Mouse (Mus musculus): ENCODE measurements at regions not wholly inside any gene's neighbourhood (a gene's known extent, or its start where the extent isn't known, plus 50 kb on each side); places are given as distances from the start of the nearest gene placed in this dataset.

DNA sequence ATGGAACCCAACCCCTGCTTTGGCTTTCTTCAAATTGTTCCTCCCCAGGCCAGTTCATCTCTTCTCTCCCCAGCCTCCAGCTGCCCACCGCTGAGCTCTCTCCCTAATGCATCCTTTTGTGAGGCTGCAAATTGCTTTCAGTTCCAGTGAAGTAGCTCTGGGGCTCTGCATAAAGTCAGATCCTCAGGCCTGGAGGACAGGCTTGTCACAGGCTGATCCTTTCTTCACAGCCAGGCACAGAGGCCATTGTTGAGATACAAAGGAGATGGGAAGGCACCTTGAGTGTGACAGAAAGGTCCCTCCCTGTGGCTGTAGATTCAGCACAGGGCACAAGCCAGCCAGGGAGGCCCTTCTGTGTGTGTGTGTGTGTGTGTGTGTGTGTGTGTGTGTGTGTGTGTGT is 135.9 kb downstream of the Matn1 start:
- Histone ChIP-seq H3K9me3 (ENCODE audit: control insufficient read depth, low read length) (no peaks in the 10 kb centered on the region; the same call in 1 of the 2 replicates), H3K9ac (ENCODE audit: low read depth, low read length, severe bottlenecking) (no peak overlapping the region), H3K27me3 (ENCODE audit: control insufficient read depth, insufficient read depth, low read length) (no peaks in the 10 kb centered on the region), H3K4me1 (ENCODE audit: control insufficient read depth, insufficient read depth, low read length) (no peaks in the 10 kb centered on the region), H3K4me3 (replicated peaks; ENCODE audit: low read length) (no peak overlapping the region), H3K27ac (replicated peaks; ENCODE audit: low read depth, low read length) (no peak overlapping the region), H3K36me3 (ENCODE audit: control insufficient read depth, insufficient read depth, low read length) (no peaks in the 10 kb centered on the region), H3K4me2 (replicated peaks; ENCODE audit: low read depth, low read length, severe bottlenecking) (no peak overlapping the region)
- no peak for DNase-seq (ENCODE audit: low spot score)
- TF ChIP-seq POLR2A (IDR thresholded peaks at IDR 0.05; ENCODE audit: borderline replicate concordance, extremely low read depth, insufficient read depth, insufficient read length), result no peak
- no peak for ATAC-seq (ENCODE audit: low FRiP score, low read depth)
- WGBS, result 29% methylated on average over 1 of the region's 1 CpGs

DNA sequence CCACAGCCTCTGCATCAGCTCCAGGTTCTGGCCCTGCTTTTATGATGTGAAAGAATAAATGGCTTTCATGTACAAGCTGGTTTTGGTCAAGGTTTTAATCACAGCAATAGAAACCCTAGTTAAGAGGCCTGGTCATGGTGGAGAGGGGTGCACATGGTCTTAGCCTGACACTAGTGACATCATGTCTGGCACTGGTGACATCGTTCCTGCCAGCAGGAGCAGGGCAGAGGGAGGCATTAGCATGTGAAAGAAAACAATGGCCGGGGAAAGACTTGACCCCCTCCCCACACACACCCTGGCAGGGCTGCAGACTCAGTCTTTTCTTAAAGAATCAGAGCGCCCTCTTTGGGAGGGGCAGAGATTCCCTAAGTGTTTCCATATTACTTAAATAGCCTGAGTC is 139.2 kb downstream of the Matn1 start:
- no peak for ATAC-seq (ENCODE audit: low FRiP score, low read depth)
- no peak overlapping the region for H3K27ac ChIP-seq (replicated peaks; ENCODE audit: low read depth, low read length)
- no peak overlapping the region for H3K4me2 ChIP-seq (replicated peaks; ENCODE audit: low read depth, low read length, severe bottlenecking)
- no peaks in the 10 kb centered on the region for H3K9me3 ChIP-seq (ENCODE audit: control insufficient read depth, low read length)
- H3K36me3 ChIP-seq (ENCODE audit: control insufficient read depth, insufficient read depth, low read length), result no peaks in the 10 kb centered on the region
- no peaks in the 10 kb centered on the region for H3K4me1 ChIP-seq (ENCODE audit: control insufficient read depth, insufficient read depth, low read length)
- no peak for TF ChIP-seq POLR2A (IDR thresholded peaks at IDR 0.05; ENCODE audit: borderline replicate concordance, extremely low read depth, insufficient read depth, insufficient read length)
- no peak overlapping the region for H3K9ac ChIP-seq (ENCODE audit: low read depth, low read length, severe bottlenecking)
- H3K27me3 ChIP-seq (ENCODE audit: control insufficient read depth, insufficient read depth, low read length), result no peaks in the 10 kb centered on the region
- no peak for DNase-seq (ENCODE audit: low spot score)
- H3K4me3 ChIP-seq (replicated peaks; ENCODE audit: low read length), result no peak overlapping the region
- 65% methylated on average over 3 of the region's 3 CpGs for WGBS

DNA sequence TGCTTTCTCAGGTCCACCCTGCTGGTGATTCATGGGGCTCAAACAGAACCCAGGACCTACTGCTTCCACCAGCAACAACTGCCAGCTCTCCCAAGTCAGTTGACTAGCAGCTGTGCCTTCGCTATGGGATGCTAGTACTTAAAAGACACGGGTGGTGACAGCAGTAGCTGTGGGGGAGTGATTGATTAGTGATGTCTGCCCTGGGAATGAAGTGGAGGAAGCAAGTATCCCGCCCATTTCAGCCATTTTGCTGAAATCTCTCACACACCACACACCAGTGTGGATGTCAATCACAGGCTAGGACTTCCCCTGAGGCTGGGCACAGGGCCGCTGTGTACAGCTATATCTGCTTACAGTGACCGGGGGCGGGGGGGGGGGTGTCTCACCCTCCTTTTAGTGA is 153.2 kb downstream of the Matn1 start:
- DNase-seq (ENCODE audit: low spot score) (no peak), ATAC-seq (ENCODE audit: low FRiP score, low read depth) (no peak)
- 28% methylated on average over 6 of the region's 6 CpGs for WGBS
- Histone ChIP-seq H3K27ac (replicated peaks; ENCODE audit: low read depth, low read length) (no peak overlapping the region), H3K27me3 (ENCODE audit: control insufficient read depth, insufficient read depth, low read length) (no peaks in the 10 kb centered on the region), H3K36me3 (ENCODE audit: control insufficient read depth, insufficient read depth, low read length) (no peaks in the 10 kb centered on the region), H3K9ac (ENCODE audit: low read depth, low read length, severe bottlenecking) (no peak overlapping the region), H3K4me3 (replicated peaks; ENCODE audit: low read length) (no peak overlapping the region), H3K9me3 (ENCODE audit: control insufficient read depth, low read length) (no peaks in the 10 kb centered on the region), H3K4me1 (ENCODE audit: control insufficient read depth, insufficient read depth, low read length) (no peaks in the 10 kb centered on the region), H3K4me2 (replicated peaks; ENCODE audit: low read depth, low read length, severe bottlenecking) (no peak overlapping the region)
- no peak for TF ChIP-seq POLR2A (IDR thresholded peaks at IDR 0.05; ENCODE audit: borderline replicate concordance, extremely low read depth, insufficient read depth, insufficient read length)

DNA sequence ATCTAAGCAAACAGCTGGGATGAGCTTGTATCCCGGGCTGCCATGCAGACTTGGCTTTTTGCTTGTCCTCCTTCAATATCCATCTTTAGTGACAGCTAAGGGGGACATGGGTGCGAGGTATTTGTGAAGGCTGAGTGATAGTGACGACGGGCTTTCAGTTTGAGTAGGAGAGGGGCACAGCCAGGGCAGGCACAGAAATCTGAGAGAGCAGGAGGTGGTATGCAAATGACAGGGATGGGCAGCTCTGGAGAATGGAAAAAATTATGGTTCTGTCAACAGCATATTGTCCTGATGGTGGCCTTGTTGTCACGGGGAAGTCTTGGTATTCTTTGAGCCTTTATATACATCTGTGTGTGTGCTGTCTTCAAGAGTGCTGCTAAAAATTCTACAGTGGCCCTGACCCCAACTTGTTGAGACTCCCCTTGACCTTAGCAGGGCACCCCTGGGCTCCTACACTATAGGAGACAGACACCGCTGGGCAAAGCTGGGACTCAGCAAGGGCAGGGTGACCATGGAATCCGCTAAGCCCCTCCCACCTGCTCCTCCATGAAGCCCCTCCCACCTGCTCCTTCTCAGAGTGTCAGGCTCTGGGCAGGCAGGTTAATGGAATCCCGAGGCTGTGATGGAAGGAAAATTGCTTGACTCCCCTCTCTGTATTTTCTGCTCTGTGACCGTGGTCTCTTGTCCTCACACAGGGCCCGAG is 156.1 kb downstream of the Matn1 start:
- Histone ChIP-seq H3K4me1 (ENCODE audit: control insufficient read depth, insufficient read depth, low read length) (no peaks in the 10 kb centered on the region), H3K4me2 (replicated peaks; ENCODE audit: low read depth, low read length, severe bottlenecking) (no peak overlapping the region), H3K4me3 (replicated peaks; ENCODE audit: low read length) (no peak overlapping the region), H3K27me3 (ENCODE audit: control insufficient read depth, insufficient read depth, low read length) (no peaks in the 10 kb centered on the region), H3K9me3 (ENCODE audit: control insufficient read depth, low read length) (no peaks in the 10 kb centered on the region), H3K9ac (ENCODE audit: low read depth, low read length, severe bottlenecking) (no peak overlapping the region), H3K27ac (replicated peaks; ENCODE audit: low read depth, low read length) (no peak overlapping the region), H3K36me3 (ENCODE audit: control insufficient read depth, insufficient read depth, low read length) (no peaks in the 10 kb centered on the region)
- ATAC-seq (ENCODE audit: low FRiP score, low read depth) (no peak), DNase-seq (ENCODE audit: low spot score) (no peak)
- WGBS, result 46% methylated on average over 10 of the region's 10 CpGs
- no peak for TF ChIP-seq POLR2A (IDR thresholded peaks at IDR 0.05; ENCODE audit: borderline replicate concordance, extremely low read depth, insufficient read depth, insufficient read length)

DNA sequence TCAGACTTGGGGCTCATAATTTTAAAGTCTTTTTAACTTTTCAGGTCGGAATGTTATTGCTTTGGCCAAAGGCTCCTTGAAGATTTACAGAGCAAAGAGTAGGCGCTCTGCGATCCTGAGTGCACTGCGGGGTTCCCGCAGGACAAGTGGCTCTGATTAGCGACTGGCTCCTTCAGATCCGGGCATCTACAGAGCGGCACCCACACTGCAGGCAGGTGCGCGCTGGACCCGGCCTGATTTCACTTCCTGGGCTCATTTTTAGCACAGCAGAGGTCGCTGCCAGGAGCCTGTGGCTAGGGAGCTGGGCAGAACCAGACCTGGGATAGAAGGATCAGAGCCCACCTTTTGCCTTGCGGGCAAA is 156.6 kb downstream of the Matn1 start:
- ATAC-seq (ENCODE audit: low FRiP score, low read depth) (no peak), DNase-seq (ENCODE audit: low spot score) (no peak)
- Histone ChIP-seq H3K9ac (ENCODE audit: low read depth, low read length, severe bottlenecking) (no peak overlapping the region), H3K4me3 (replicated peaks; ENCODE audit: low read length) (no peak overlapping the region), H3K27me3 (ENCODE audit: control insufficient read depth, insufficient read depth, low read length) (no peaks in the 10 kb centered on the region), H3K9me3 (ENCODE audit: control insufficient read depth, low read length) (no peaks in the 10 kb centered on the region), H3K36me3 (ENCODE audit: control insufficient read depth, insufficient read depth, low read length) (no peaks in the 10 kb centered on the region), H3K27ac (replicated peaks; ENCODE audit: low read depth, low read length) (no peak overlapping the region), H3K4me1 (ENCODE audit: control insufficient read depth, insufficient read depth, low read length) (no peaks in the 10 kb centered on the region), H3K4me2 (replicated peaks; ENCODE audit: low read depth, low read length, severe bottlenecking) (no peak overlapping the region)
- 13% methylated on average over 13 of the region's 13 CpGs for WGBS
- TF ChIP-seq POLR2A (IDR thresholded peaks at IDR 0.05; ENCODE audit: borderline replicate concordance, extremely low read depth, insufficient read depth, insufficient read length), result no peak

DNA sequence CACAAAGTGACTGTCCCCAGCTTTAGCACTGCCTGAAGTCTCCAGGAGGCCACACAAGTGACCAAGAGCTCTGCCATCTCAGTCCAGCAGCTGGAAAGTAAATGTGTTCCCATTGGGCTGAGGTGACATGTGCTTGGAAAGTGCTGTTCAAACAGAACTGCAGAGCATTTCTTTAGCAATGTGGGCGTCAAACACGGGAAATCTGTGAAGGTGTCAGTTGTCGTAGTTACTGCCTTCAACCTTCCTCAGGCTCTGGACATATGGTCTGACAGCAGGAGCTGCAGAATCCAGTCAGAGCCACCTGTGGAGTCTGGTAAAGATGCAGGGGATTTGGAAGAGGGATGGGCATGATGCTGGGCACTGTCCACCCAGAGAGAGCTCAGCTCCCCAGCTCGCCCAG is 158.0 kb downstream of the Matn1 start:
- DNase-seq (ENCODE audit: low spot score), result no peak
- no peaks in the 10 kb centered on the region for H3K4me1 ChIP-seq (ENCODE audit: control insufficient read depth, insufficient read depth, low read length)
- no peak overlapping the region for H3K4me2 ChIP-seq (replicated peaks; ENCODE audit: low read depth, low read length, severe bottlenecking)
- no peak for TF ChIP-seq POLR2A (IDR thresholded peaks at IDR 0.05; ENCODE audit: borderline replicate concordance, extremely low read depth, insufficient read depth, insufficient read length)
- H3K4me3 ChIP-seq (replicated peaks; ENCODE audit: low read length), result no peak overlapping the region
- 61% methylated on average over 4 of the region's 4 CpGs for WGBS
- no peak overlapping the region for H3K27ac ChIP-seq (replicated peaks; ENCODE audit: low read depth, low read length)
- ATAC-seq (ENCODE audit: low FRiP score, low read depth), result no peak
- no peaks in the 10 kb centered on the region for H3K27me3 ChIP-seq (ENCODE audit: control insufficient read depth, insufficient read depth, low read length)
- H3K36me3 ChIP-seq (ENCODE audit: control insufficient read depth, insufficient read depth, low read length), result no peaks in the 10 kb centered on the region
- no peaks in the 10 kb centered on the region for H3K9me3 ChIP-seq (ENCODE audit: control insufficient read depth, low read length)
- no peak overlapping the region for H3K9ac ChIP-seq (ENCODE audit: low read depth, low read length, severe bottlenecking)
